Mouse (Mus musculus): ENCODE results near the gene Ndc80. TPM values are rescaled to one million over a fixed set of nuclear protein-coding genes. Genes with fewer than 3 reads are reported as not detected.

Gene Ndc80
- polyA plus RNA-seq, 1 experiment from 2014 or later: 8.1 TPM

DNA sequence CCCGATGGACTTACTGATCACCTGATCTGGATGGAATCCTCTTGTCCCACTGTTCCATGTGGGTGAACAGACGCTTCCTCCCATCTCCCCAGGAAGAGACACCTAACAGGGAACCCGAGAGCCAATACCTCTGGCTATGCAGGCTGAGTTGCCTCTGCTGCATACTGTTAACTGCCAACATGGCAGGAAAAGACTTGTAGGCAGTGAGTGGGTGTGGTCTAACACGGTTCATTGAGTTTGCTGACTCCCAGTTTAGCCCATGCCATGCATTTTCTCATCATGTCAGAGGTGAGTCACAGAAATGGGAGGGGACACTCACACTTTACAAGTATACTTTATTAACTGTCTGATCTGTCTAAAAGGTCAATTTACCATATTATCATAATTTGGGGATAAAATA is 30.9 kb downstream of the Ndc80 start:
- no peaks in the 10 kb centered on the region for H3K27me3 ChIP-seq
- H3K4me1 ChIP-seq (replicated peaks): no peaks in the 10 kb centered on the region
- no peaks in the 10 kb centered on the region for H3K9me3 ChIP-seq
- ATAC-seq (ENCODE audit: low read depth): no peak
- H3K27ac ChIP-seq (replicated peaks): no peak overlapping the region
- H3K4me3 ChIP-seq: no peak overlapping the region
- WGBS: 93% methylated on average over 4 of the region's 4 CpGs
- no peak overlapping the region for H3K4me2 ChIP-seq
- H3K36me3 ChIP-seq: peaks cover 24% of the 10 kb centered on the region
- H3K9ac ChIP-seq: no peak overlapping the region

DNA sequence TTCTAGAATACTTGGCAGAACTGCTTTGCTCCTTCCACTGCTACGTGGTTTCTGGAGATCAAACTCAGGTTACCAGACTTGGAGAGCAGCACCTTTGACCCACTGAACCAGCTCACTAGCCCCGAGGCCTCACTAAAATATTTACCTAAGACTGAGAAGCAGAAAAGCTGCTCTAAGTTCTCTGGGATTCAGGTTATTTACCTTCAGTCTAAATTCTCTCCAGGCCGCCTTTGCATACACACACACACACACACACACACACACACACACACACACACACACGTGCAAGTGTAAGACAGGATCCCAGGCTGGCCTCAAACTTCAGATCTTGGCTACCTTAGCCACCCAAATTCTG is 35.3 kb downstream of the Ndc80 start:
- no peak overlapping the region for H3K4me2 ChIP-seq
- ATAC-seq (ENCODE audit: low read depth): no peak
- peaks cover 8% of the 10 kb centered on the region for H3K36me3 ChIP-seq
- WGBS: 90% methylated on average over 4 of the region's 4 CpGs
- no peak overlapping the region for H3K9ac ChIP-seq
- 0 out of 2 replicates have a peak, but pooled peaks cover 4% of the 10 kb centered on the region for H3K4me1 ChIP-seq (replicated peaks)
- no peaks in the 10 kb centered on the region for H3K27me3 ChIP-seq
- no peak overlapping the region for H3K4me3 ChIP-seq
- H3K9me3 ChIP-seq: no peaks in the 10 kb centered on the region
- no peak overlapping the region for H3K27ac ChIP-seq (replicated peaks)

DNA sequence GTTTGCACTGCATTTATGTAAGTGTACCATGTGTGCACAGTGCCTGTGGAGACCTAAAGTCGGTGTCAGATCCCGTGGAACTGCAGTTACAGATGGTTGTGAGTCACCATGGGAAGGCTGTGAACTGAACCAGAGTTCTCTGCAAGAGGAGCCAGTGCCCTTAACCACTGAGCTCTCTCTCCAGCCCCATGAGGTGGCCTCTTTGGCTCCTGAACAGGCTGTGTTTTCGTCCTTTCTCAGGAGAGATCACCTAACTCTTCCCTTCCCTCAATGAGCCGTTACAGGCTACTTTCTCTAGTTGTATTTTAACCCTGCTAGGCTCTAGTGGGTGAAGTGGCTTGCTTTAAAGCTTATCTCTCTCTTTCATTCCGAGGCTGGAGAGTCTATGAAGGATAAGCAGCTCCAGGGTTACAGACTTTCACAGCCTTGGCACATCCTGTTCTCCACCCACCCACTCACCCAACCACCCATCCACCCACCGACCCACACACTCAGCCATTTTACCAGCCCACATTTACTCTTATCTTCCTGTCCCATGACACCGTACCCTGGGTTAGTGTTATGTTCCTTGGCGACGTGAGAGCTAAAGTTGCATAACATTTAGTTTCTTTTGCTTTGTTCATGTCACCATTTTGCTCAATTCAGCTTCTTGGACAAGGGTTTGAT is 35.9 kb downstream of the Ndc80 start:
- no peak for ATAC-seq (ENCODE audit: low read depth)
- no peak overlapping the region for H3K27ac ChIP-seq (replicated peaks)
- no peaks in the 10 kb centered on the region for H3K27me3 ChIP-seq
- 88% methylated on average over 9 of the region's 9 CpGs for WGBS
- no peak overlapping the region for H3K9ac ChIP-seq
- peaks cover 6% of the 10 kb centered on the region; the same call in 1 of the 2 replicates for H3K36me3 ChIP-seq
- 0 out of 2 replicates have a peak, but pooled peaks cover 9% of the 10 kb centered on the region for H3K4me1 ChIP-seq (replicated peaks)
- no peaks in the 10 kb centered on the region for H3K9me3 ChIP-seq
- no peak overlapping the region for H3K4me3 ChIP-seq
- no peak overlapping the region for H3K4me2 ChIP-seq

DNA sequence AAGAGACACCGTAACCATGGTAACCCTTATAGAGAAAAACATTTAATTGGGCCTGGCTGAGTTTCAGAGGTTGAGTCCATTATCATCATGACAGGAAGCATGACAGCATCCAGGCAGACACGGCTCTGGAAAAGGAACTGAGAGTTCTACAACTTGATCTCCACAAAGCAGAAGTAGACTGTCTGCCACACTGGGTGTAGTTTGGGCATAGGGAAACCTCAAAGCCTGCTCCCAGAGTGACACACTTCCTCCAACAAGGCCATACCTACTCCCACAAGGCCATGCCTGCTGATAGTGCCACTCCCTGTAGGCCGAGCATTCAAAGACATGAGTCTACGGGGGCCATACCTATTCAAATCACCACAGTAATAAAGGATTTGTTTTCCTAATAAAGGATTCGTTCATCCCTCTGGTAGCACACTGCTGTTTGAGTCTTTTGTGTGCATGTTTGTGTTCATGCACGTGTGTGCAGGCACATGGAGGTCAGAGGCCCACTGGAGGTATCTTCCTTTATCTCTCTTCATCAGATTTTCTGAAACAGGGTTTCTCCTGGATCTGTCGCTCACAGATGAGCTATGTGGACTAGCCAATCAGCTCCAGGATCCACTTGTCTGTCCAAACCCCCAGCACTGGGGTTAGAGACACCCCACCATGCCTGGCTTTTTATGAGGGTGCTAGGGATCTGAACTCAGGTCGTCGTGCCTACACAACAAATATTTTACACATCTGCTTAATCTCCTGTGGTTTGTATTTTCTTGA is 36.8 kb downstream of the Ndc80 start:
- no peak overlapping the region for H3K9ac ChIP-seq
- H3K27ac ChIP-seq (replicated peaks): no peak overlapping the region
- 87% methylated on average over 9 of the region's 9 CpGs for WGBS

GRCm38 (mm10) chr17:71486231-71486851 is 40.3 kb downstream of the Ndc80 start:
- no peaks in the 10 kb centered on the region for H3K27me3 ChIP-seq
- 0 out of 2 replicates have a peak, but pooled peaks cover 10% of the 10 kb centered on the region for H3K4me1 ChIP-seq (replicated peaks)
- H3K4me3 ChIP-seq: no peak overlapping the region
- peak overlapping the region; percentile 14 for H3K4me2 ChIP-seq
- 24% methylated on average over 8 of the region's 8 CpGs for WGBS
- no peaks in the 10 kb centered on the region for H3K36me3 ChIP-seq
- ATAC-seq (ENCODE audit: low read depth): no peak
- H3K27ac ChIP-seq (replicated peaks): peak overlapping the region; percentile 38; the same call in 1 of the 2 replicates
- no peak overlapping the region for H3K9ac ChIP-seq
- H3K9me3 ChIP-seq: no peaks in the 10 kb centered on the region

More for the DNA sequence above, 36.8 kb downstream of the Ndc80 start:
- Histone ChIP-seq H3K4me3 (no peak overlapping the region), H3K4me1 (replicated peaks) (0 out of 2 replicates have a peak, but pooled peaks cover 10% of the 10 kb centered on the region), H3K36me3 (no peaks in the 10 kb centered on the region), H3K9me3 (no peaks in the 10 kb centered on the region), H3K4me2 (no peak overlapping the region), H3K27me3 (no peaks in the 10 kb centered on the region)
- ATAC-seq (ENCODE audit: low read depth): no peak

GRCm38 (mm10) chr17:71485791-71486230 is 40.8 kb downstream of the Ndc80 start:
- no peaks in the 10 kb centered on the region for H3K9me3 ChIP-seq
- H3K4me2 ChIP-seq: peak overlapping the region; percentile 14
- H3K4me1 ChIP-seq (replicated peaks): 0 out of 2 replicates have a peak, but pooled peaks cover 10% of the 10 kb centered on the region
- no peak overlapping the region for H3K4me3 ChIP-seq
- H3K36me3 ChIP-seq: no peaks in the 10 kb centered on the region
- ATAC-seq (ENCODE audit: low read depth): no peak
- H3K27me3 ChIP-seq: no peaks in the 10 kb centered on the region
- no peak overlapping the region for H3K9ac ChIP-seq
- peak overlapping the region; percentile 38; the same call in 1 of the 2 replicates for H3K27ac ChIP-seq (replicated peaks)
- WGBS: 62% methylated on average over 12 of the region's 12 CpGs

DNA sequence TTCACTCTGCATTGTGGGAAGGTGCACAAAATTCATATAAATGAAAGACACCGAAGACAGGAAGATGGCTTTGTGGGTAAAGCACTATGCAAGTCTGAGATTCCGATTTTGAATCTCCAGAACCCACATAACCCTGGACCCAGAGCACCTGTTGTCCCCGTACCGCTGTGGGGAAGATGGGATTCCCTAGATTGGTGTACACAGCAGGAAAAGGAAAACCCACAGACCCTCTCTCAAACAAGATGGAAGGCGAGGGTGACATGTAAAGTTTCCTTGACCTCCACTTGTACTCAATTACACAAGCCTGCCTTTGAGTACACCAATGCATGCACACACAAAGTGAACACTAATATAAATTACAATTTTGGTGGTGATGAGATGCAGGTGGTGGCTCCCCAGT is 41.9 kb downstream of the Ndc80 start:
- 0 out of 2 replicates have a peak, but pooled peaks cover 10% of the 10 kb centered on the region for H3K4me1 ChIP-seq (replicated peaks)
- no peak overlapping the region for H3K9ac ChIP-seq
- no peaks in the 10 kb centered on the region for H3K36me3 ChIP-seq
- WGBS: 95% methylated on average over 5 of the region's 5 CpGs
- H3K27ac ChIP-seq (replicated peaks): no peak overlapping the region
- no peak overlapping the region for H3K4me2 ChIP-seq
- no peak for ATAC-seq (ENCODE audit: low read depth)
- H3K27me3 ChIP-seq: no peaks in the 10 kb centered on the region
- H3K4me3 ChIP-seq: no peak overlapping the region
- H3K9me3 ChIP-seq: no peaks in the 10 kb centered on the region

DNA sequence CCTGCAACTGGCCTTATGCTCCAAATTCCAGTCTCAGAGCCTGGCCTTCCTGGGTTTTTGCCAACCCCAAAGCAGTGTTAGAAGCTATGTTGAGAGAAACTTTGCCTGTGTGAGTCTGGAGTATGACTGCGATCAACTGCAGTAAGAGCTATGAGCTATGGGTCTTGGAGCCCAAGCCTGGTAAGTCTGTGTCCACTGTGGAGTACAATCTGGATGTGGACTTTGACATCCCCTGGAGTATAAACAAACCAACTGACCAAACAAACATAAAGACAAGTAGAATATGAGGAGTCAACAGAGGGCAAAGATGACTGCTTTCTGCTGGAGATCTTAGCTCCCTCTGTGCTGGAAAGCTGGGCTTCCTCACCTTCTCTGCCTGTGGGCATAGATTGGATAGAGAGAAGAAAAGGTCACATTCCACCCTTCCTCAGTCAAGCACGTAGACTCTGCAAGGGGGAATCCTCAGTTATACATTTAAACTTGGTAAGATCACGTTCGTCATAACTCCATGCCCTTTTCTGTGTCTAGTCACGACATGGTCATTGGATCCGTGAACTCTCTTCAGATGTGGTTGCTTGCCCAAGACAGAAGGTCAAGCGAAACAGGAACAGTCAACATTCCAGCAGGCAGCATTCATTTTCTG is 43.1 kb downstream of the Ndc80 start:
- H3K27me3 ChIP-seq: no peaks in the 10 kb centered on the region
- no peak overlapping the region for H3K4me2 ChIP-seq
- 0 out of 2 replicates have a peak, but pooled peaks cover 10% of the 10 kb centered on the region for H3K4me1 ChIP-seq (replicated peaks)
- no peaks in the 10 kb centered on the region for H3K36me3 ChIP-seq
- 93% methylated on average over 7 of the region's 7 CpGs for WGBS
- H3K4me3 ChIP-seq: no peak overlapping the region
- no peaks in the 10 kb centered on the region for H3K9me3 ChIP-seq
- H3K27ac ChIP-seq (replicated peaks): no peak overlapping the region
- no peak overlapping the region for H3K9ac ChIP-seq
- ATAC-seq (ENCODE audit: low read depth): no peak

GRCm38 (mm10) chr17:71479381-71479901 is 47.2 kb downstream of the Ndc80 start:
- H3K4me3 ChIP-seq: no peak overlapping the region
- H3K9me3 ChIP-seq: no peaks in the 10 kb centered on the region
- H3K27ac ChIP-seq (replicated peaks): no peak overlapping the region
- WGBS: 73% methylated on average over 5 of the region's 5 CpGs
- no peak for ATAC-seq (ENCODE audit: low read depth)
- no peaks in the 10 kb centered on the region for H3K36me3 ChIP-seq
- no peak overlapping the region for H3K4me2 ChIP-seq
- H3K4me1 ChIP-seq (replicated peaks): peaks cover 8% of the 10 kb centered on the region
- no peak overlapping the region for H3K9ac ChIP-seq
- no peaks in the 10 kb centered on the region for H3K27me3 ChIP-seq

DNA sequence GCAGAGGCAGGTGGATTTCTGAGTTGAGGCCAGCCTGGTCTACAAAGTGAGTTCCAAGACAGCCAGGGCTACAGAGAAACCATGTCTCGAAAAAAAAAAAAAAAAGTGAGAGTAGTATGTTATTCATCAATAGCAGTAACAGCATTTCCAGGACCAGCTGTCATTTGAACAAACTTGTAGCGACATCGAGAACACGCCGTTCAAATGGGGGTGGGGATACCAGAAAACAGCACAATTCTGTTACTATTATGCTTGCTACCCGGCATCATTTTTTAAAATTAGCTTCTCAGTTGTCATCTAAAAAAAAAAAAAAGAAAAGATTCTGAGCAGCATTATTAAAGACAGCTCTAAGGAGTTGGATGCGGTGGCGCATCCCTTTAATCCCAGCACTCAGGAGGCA is 49.2 kb downstream of the Ndc80 start:
- Histone ChIP-seq H3K4me2 (no peak overlapping the region), H3K36me3 (no peaks in the 10 kb centered on the region), H3K27me3 (no peaks in the 10 kb centered on the region), H3K9me3 (no peaks in the 10 kb centered on the region), H3K9ac (no peak overlapping the region), H3K4me3 (no peak overlapping the region), H3K27ac (replicated peaks) (no peak overlapping the region), H3K4me1 (replicated peaks) (peaks cover 27% of the 10 kb centered on the region)
- 94% methylated on average over 8 of the region's 8 CpGs for WGBS
- ATAC-seq (ENCODE audit: low read depth): no peak

- Histone ChIP-seq H3K4me1 (replicated peaks) (peaks cover 28% of the 10 kb centered on the region), H3K27me3 (no peaks in the 10 kb centered on the region), H3K9me3 (no peaks in the 10 kb centered on the region), H3K4me2 (peak overlapping the region; percentile 93), H3K4me3 (peak overlapping the region; percentile 84), H3K27ac (replicated peaks) (no peak overlapping the region; the same call in 1 of the 2 replicates), H3K9ac (peak overlapping the region; percentile 95), H3K36me3 (no peaks in the 10 kb centered on the region)
- ATAC-seq (ENCODE audit: low read depth): no peak
- WGBS: 80% methylated on average over 7 of the region's 7 CpGs
These were observed 50.2 kb downstream of the Ndc80 start for GRCm38 (mm10) chr17:71476346-71477020.

Data from neural tube, embryonic 13.5 days (tissue).